Mouse (Mus musculus) E14TG2a.4 (cell line): ENCODE data around the gene Nol9.
A peak's percentile ranks its signal among the peaks of the same experiment; 100 is the strongest.

Source experiments
- H3K27me3 ChIP-seq: 2 replicates; pipeline ENCODE4 v1.6.1; 2014; ENCODE audit warnings: low read length, control low read depth; ENCODE audit not compliant: insufficient read depth
- H3K36me3 ChIP-seq: 2 replicates; pipeline ENCODE4 v1.6.1; 2014; ENCODE audit warnings: low read length, control low read depth; ENCODE audit not compliant: insufficient read depth
- H3K4me1 ChIP-seq: replicated peaks from 2 replicates; pipeline ENCODE4 v1.6.1; 2014; ENCODE audit warnings: low read depth, low read length, control low read depth
- H3K4me3 ChIP-seq: replicated peaks from 2 replicates; pipeline ENCODE4 v1.5.1; 2014; ENCODE audit warnings: mild to moderate bottlenecking, low read length
- H3K9me3 ChIP-seq: 2 replicates; pipeline ENCODE4 v1.6.1; 2014; ENCODE audit warnings: low read length, control low read depth
- CTCF ChIP-seq: conservative IDR thresholded peaks from 2 replicates; pipeline ENCODE4 v1.5.1; 2014; ENCODE audit warnings: low read length
- NANOG ChIP-seq: IDR thresholded peaks from 2 replicates; pipeline ENCODE4 v1.6.1; 2014; ENCODE audit warnings: borderline replicate concordance, low read length, mixed read lengths
- POU5F1 ChIP-seq: IDR thresholded peaks from 2 replicates; pipeline ENCODE4 v1.6.1; 2014; ENCODE audit warnings: low read length, borderline replicate concordance

Gene Nol9

GRCm38 (mm10) chr4:152008622-152009075, 30.5 kb upstream of the Nol9 start, which contains the start of gene Klhl21:
Gene Klhl21, plus strand, starts transcription at chr4:152008803.
- Histone ChIP-seq H3K9me3 (no peaks in the 10 kb centered on the region), H3K4me3 (peak within 1 kb of the TSS; percentile 96), H3K36me3 (peaks cover 35% of the 10 kb centered on the region), H3K27me3 (peaks cover 20% of the 10 kb centered on the region), H3K4me1 (peaks cover 79% of the 10 kb centered on the region)
- TF ChIP-seq NANOG: no peak

- Histone ChIP-seq H3K9me3 (no peaks in the 10 kb centered on the region), H3K4me3 (peak overlapping the region; percentile 96), H3K27me3 (peaks cover 20% of the 10 kb centered on the region), H3K36me3 (peaks cover 43% of the 10 kb centered on the region), H3K4me1 (peaks cover 84% of the 10 kb centered on the region)
- TF ChIP-seq POU5F1 (no peak), NANOG (no peak), CTCF (no peak)
These were observed 29.8 kb upstream of the Nol9 start for GRCm38 (mm10) chr4:152009076-152010051.

- peaks cover 87% of the 10 kb centered on the region for H3K4me1 ChIP-seq
- H3K27me3 ChIP-seq: peaks cover 20% of the 10 kb centered on the region
- H3K4me3 ChIP-seq: peak overlapping the region; percentile 96
These were observed 28.9 kb upstream of the Nol9 start for GRCm38 (mm10) chr4:152010091-152010706.

GRCm38 (mm10) chr4:152010707-152011134, 28.4 kb upstream of the Nol9 start:
- TF ChIP-seq CTCF: no peak
- no peak for TF ChIP-seq NANOG
- TF ChIP-seq POU5F1: no peak
- H3K27me3 ChIP-seq: peaks cover 20% of the 10 kb centered on the region
- H3K4me3 ChIP-seq: peak overlapping the region; percentile 96
- peaks cover 56% of the 10 kb centered on the region for H3K36me3 ChIP-seq
- no peaks in the 10 kb centered on the region for H3K9me3 ChIP-seq
- peaks cover 87% of the 10 kb centered on the region for H3K4me1 ChIP-seq

More at GRCm38 (mm10) chr4:152010091-152010706, 28.9 kb upstream of the Nol9 start:
- Histone ChIP-seq H3K9me3 (no peaks in the 10 kb centered on the region), H3K36me3 (peaks cover 51% of the 10 kb centered on the region)
- no peak for TF ChIP-seq POU5F1
- TF ChIP-seq CTCF: no peak
- TF ChIP-seq NANOG: no peak

GRCm38 (mm10) chr4:152011171-152011760, 27.9 kb upstream of the Nol9 start:
- Histone ChIP-seq H3K36me3 (peaks cover 62% of the 10 kb centered on the region), H3K4me1 (peaks cover 84% of the 10 kb centered on the region), H3K9me3 (no peaks in the 10 kb centered on the region), H3K4me3 (peak overlapping the region; percentile 96), H3K27me3 (peaks cover 20% of the 10 kb centered on the region)
- TF ChIP-seq CTCF (no peak), NANOG (no peak), POU5F1 (no peak)

GRCm38 (mm10) chr4:152012109-152012508, 27.0 kb upstream of the Nol9 start:
- Histone ChIP-seq H3K4me1 (peaks cover 81% of the 10 kb centered on the region), H3K27me3 (peaks cover 15% of the 10 kb centered on the region), H3K4me3 (0 out of 2 replicates have a peak overlapping the region, but pooled peaks have one; percentile 96), H3K36me3 (peaks cover 70% of the 10 kb centered on the region), H3K9me3 (no peaks in the 10 kb centered on the region)
- no peak for TF ChIP-seq CTCF
- TF ChIP-seq POU5F1: no peak
- TF ChIP-seq NANOG: no peak

- Histone ChIP-seq H3K27me3 (peaks cover 4% of the 10 kb centered on the region), H3K4me1 (peaks cover 75% of the 10 kb centered on the region), H3K36me3 (peaks cover 81% of the 10 kb centered on the region), H3K4me3 (no peak overlapping the region), H3K9me3 (no peaks in the 10 kb centered on the region)
- TF ChIP-seq POU5F1 (no peak), NANOG (no peak)
These were observed 25.9 kb upstream of the Nol9 start for GRCm38 (mm10) chr4:152013036-152013813.
